Mouse (Mus musculus) layer of hippocampus, adult 18-20 months (tissue): ENCODE results near the gene Pon3. TPM values are rescaled to one million over a fixed set of nuclear protein-coding genes. Genes with fewer than 3 reads are reported as not detected.
"Not testable (repeated sequence)": the region's sequence is repeated elsewhere in the genome, so short reads cannot be mapped to it uniquely, and the experiment has no call there.

ENCODE experiments used
- DNase-seq, 2 experiments: peaks; one replicate each; pipeline ENCODE4 v3.0.0; 2022; ENCODE audit warnings: low spot score in 2 of 2
- total RNA-seq, 2 experiments: library from RNA; stranded (reverse); gene quantifications; 2 replicates each; pipeline ENCODE4 v1.2.3; 2021

Gene Pon3
- total RNA-seq, 2 experiments from 2014 or later: 2.2 to 2.6 TPM

- DNase-seq: peak; percentile 1 to 6
Measured at GRCm38 (mm10) chr6:5255291-5255690, 795 bp downstream of the Pon3 start.

DNA sequence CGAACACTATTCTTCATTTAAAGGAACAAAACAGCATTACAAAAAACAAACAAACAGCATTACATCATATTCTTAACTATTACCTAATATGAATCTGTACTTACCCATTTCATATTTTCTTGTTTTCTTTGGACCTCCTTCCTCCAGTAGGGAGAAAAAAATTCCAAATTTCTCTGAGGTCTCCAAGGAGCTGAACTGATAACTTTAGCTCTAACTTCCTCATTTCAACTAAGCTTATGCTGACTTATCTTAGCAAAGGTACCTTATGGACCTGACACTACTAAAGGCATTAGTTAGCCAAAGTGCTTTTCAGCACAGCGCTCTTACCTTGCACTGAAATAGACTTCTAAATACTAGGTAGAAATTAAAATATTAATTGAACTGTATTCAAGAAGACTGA lies 1.2 kb downstream of the Pon3 start:
- no peak for DNase-seq

- no peak for DNase-seq
Measured at GRCm38 (mm10) chr6:5245926-5246325, 10.2 kb downstream of the Pon3 start.

DNA sequence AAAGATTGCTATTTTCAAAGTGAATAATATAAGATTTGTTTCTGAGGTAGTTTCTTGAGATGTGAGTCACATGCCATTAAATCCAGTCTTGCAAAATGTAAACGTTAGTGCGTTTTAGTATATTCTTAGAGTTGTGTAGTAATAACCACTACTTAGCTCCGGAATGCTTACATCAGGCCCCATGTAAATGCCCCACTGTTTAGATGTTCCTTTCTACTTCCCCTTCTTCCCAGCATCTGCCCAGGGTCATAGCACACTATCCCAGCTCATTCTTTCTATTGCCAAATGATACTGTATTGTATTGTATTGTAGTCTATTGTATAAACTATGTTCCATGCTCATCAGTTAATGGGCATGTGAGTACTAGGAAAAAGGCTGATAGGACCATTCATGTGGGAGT lies 17.3 kb downstream of the Pon3 start:
- DNase-seq: no peak

- no peak for DNase-seq
Measured at GRCm38 (mm10) chr6:5237510-5237909, 18.6 kb downstream of the Pon3 start.

- no peak for DNase-seq
Measured at GRCm38 (mm10) chr6:5236843-5237371, 19.2 kb downstream of the Pon3 start.

DNA sequence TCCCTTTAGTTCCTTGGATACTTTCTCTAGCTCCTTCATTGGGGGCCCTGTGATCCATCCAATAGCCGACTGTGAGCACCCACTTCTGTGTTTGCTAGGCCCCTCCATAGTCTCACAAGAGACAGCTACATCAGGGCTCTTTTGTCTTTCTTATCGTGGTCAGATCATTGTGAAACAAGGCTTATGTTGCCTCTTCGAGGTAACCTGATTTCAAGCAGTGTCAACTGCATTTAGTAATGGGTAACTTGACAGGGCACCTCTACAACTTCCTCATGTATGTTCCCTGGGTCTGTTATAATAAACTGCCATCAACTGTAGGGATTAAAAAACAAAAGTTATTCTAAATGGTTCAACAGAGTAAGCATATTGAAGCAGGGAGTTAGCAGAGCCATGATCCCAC lies 21.5 kb downstream of the Pon3 start:
- no peak for DNase-seq

- DNase-seq: no peak
Measured at GRCm38 (mm10) chr6:5233812-5234211, 22.3 kb downstream of the Pon3 start.

GRCm38 (mm10) chr6:5232022-5232421 lies 24.1 kb downstream of the Pon3 start:
- no peak for DNase-seq

GRCm38 (mm10) chr6:5230261-5230660 lies 25.8 kb downstream of the Pon3 start:
- no peak for DNase-seq

DNA sequence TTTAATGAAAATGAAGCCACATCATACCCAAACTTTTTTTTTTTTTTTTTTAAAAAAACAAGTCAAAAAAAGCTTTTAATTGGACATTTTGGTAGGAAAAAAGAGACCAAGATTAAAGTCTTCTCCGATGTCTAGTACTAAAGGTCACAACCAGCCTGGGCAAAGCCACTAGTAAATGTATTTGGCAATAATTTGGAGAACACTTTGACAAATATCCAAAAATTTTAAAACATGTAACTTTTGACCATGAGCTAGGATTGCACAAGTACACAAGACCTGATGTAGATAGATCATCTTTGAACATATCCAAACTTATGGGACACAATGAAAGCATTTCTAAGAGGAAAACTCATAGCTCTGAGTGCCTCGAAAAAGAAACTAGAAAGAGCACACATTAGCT lies 32.5 kb downstream of the Pon3 start:
- DNase-seq: not testable (repeated sequence)

GRCm38 (mm10) chr6:5222080-5222479 lies 34.0 kb downstream of the Pon3 start:
- DNase-seq: no peak

- no peak for DNase-seq
Measured at GRCm38 (mm10) chr6:5218190-5218589, 37.9 kb downstream of the Pon3 start.

DNA sequence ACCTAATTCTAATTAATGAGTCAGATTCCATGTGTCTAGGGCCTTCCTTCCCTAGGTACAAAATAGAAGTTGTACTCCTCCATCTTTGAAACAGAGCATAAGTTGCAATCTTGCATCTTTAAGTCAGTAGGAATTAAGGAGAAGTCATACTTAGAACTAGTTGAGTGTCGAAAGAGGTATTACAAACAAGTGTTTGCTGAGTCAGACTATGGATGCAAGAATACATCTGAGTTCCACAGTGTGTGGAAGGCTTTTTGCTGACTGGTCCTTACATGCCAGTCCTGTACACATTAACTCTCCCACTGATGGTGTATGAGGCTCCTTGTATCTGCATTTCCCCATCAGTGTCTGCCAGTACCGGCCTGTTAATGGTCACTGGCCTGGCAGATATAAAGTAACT lies 48.3 kb downstream of the Pon3 start:
- DNase-seq: no peak

DNA sequence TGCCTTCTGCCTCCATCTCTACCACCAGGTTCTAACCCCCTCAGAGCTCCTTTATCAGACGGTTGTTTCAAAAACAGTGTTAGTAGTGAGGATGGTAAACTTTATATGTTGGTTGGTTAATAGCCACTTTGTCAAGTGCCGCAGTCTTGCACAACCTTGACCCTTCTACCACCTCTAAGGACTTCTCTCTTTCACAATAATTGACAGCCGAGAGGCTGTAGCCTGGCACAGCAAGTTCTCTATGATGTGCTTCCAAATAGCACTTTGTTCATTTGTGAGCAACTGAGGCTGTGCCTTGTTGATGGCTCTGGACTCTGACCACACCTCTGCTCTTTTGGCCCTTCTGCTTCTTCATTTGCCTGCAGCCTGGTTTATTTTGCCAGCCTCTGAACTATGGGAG lies 56.2 kb downstream of the Pon3 start:
- no peak for DNase-seq

DNA sequence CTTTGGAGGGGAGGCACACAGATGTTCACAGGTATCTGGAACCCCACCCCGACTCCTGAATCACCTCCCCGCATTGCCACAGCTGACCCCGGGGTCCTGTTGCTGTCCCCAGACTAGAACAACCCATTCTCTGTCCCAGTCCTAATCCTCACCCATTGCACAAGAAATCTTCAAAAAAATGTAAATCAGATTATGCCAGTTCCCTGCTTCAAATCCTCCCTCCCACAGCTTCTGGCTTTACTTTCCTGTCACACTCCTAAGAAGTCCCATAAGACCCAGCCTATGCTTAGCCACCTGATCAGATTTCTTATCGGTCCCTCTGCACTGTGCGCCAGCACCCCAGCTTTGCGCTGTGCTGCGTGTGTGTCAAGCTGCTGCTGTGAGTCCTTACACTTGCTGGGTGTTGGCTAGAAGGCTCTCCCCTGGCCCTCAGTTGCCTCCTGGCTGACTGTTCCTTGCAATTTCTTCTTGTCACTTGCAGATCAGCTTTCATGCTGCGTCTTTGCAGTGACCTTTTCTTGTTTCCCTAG lies 56.6 kb downstream of the Pon3 start:
- no peak for DNase-seq

- DNase-seq: no peak
Measured at GRCm38 (mm10) chr6:5198590-5198989, 57.5 kb downstream of the Pon3 start.

DNA sequence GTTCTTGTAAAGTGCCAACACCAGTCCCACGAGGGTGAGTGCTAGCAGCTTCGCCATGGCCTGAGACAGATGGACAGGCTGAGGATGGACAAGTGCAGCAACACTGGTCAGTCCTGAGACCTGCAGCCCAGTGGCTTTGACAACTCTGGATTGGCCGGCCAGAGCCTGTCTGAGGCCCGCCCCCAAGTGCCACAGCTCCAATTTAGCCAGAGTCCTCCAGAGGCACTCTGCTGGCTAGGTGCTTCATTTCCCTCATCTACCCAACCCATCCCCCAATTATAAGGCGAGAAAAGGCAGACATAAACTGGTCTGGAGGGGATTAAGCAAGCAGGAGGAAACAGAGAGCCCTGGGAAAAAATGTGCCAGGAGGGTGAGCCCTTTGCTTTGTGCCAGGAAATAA lies 62.4 kb downstream of the Pon3 start, which contains the start of gene Pon1:
TSS of gene Pon1 (minus strand) at position 254 of the 400 bp plus-strand sequence.
- DNase-seq: no peak

GRCm38 (mm10) chr6:5190761-5191160 lies 65.3 kb downstream of the Pon3 start:
- no peak for DNase-seq

DNA sequence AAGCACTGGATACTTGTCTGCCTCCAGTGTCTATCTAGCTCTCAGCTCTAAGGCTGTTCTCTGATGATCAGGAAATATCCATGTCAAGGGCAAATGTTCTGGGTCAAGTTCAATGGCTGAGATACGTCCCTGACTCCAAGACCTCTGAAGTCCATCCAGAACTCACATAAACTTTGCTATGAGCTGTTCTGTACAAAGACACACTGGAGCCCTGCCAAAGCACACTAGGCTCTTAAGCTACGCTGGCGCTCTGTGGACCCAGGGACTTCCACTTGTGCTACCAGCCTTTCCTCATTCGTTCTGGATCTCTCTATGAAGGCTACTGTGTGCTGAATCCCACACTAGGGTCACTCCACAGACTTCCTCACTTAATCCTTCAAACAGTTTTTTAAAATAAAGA lies 66.6 kb downstream of the Pon3 start:
- no peak for DNase-seq

GRCm38 (mm10) chr6:5188938-5189337 lies 67.1 kb downstream of the Pon3 start:
- no peak for DNase-seq

GRCm38 (mm10) chr6:5188036-5188435 lies 68.0 kb downstream of the Pon3 start:
- no peak for DNase-seq

- no peak for DNase-seq
Measured at GRCm38 (mm10) chr6:5187586-5187985, 68.5 kb downstream of the Pon3 start.
